Mouse (Mus musculus): ENCODE measurements at regions not wholly inside any gene's neighbourhood (a gene's known extent, or its start where the extent isn't known, plus 50 kb on each side); places are given as distances from the start of the nearest gene placed in this dataset.

GRCm38 (mm10) chr17:63575316-63576007, 75.6 kb upstream of the Fbxl17 start:
- Histone ChIP-seq H3K4me3 (ENCODE audit: low read length) (no peak overlapping the region), H3K27me3 (ENCODE audit: insufficient read depth, low read length) (no peaks in the 10 kb centered on the region), H3K27ac (ENCODE audit: low read length) (no peak overlapping the region), H3K4me1 (ENCODE audit: insufficient read depth, low read length) (no peaks in the 10 kb centered on the region), H3K9me3 (ENCODE audit: low read length) (no peaks in the 10 kb centered on the region), H3K9ac (replicated peaks; ENCODE audit: low read length) (no peak overlapping the region), H3K36me3 (ENCODE audit: insufficient read depth, low read length) (no peaks in the 10 kb centered on the region), H3K4me2 (replicated peaks; ENCODE audit: low read depth, low read length) (no peak overlapping the region)
- 74% methylated on average over 4 of the region's 4 CpGs for WGBS
- ATAC-seq (ENCODE audit: low FRiP score, low TSS enrichment) = peak; percentile 57; the same call in 1 of the 2 replicates

DNA sequence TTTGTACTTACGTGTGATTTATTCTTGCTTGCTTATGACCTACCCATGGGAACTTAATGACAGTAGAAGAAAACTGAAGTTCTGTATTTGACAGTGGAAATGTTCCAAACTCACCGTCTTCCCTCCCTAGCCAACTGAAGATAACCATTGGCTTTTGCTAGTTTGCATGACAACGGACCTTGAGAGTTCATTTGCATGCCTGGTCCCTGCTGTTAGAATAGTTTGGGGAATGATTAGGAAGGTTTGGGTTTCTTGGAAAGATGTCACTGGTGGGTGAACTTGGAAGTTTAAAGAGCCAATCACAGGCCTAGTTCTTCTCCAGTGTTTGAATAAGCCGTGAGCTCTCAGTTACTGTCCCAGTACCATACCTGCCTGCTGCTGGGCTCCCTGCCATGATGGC, 83.1 kb upstream of the Fbxl17 start:
- no peaks in the 10 kb centered on the region for H3K27me3 ChIP-seq (ENCODE audit: insufficient read depth, low read length)
- H3K4me2 ChIP-seq (replicated peaks; ENCODE audit: low read depth, low read length) = no peak overlapping the region
- 75% methylated on average over 4 of the region's 4 CpGs for WGBS
- H3K9ac ChIP-seq (replicated peaks; ENCODE audit: low read length) = no peak overlapping the region
- no peak for ATAC-seq (ENCODE audit: low FRiP score, low TSS enrichment)
- no peak overlapping the region for H3K4me3 ChIP-seq (ENCODE audit: low read length)
- H3K27ac ChIP-seq (ENCODE audit: low read length) = no peak overlapping the region
- H3K9me3 ChIP-seq (ENCODE audit: low read length) = no peaks in the 10 kb centered on the region
- no peaks in the 10 kb centered on the region for H3K4me1 ChIP-seq (ENCODE audit: insufficient read depth, low read length)
- no peaks in the 10 kb centered on the region for H3K36me3 ChIP-seq (ENCODE audit: insufficient read depth, low read length)

GRCm38 (mm10) chr17:63607021-63607751, 107.4 kb upstream of the Fbxl17 start:
- no peaks in the 10 kb centered on the region for H3K27me3 ChIP-seq (ENCODE audit: insufficient read depth, low read length)
- no peak overlapping the region for H3K4me2 ChIP-seq (replicated peaks; ENCODE audit: low read depth, low read length)
- WGBS = 69% methylated on average over 7 of the region's 7 CpGs
- no peaks in the 10 kb centered on the region for H3K36me3 ChIP-seq (ENCODE audit: insufficient read depth, low read length)
- no peak overlapping the region for H3K9ac ChIP-seq (replicated peaks; ENCODE audit: low read length)
- H3K9me3 ChIP-seq (ENCODE audit: low read length) = no peaks in the 10 kb centered on the region
- no peak for ATAC-seq (ENCODE audit: low FRiP score, low TSS enrichment)
- H3K27ac ChIP-seq (ENCODE audit: low read length) = no peak overlapping the region
- no peaks in the 10 kb centered on the region for H3K4me1 ChIP-seq (ENCODE audit: insufficient read depth, low read length)
- no peak overlapping the region for H3K4me3 ChIP-seq (ENCODE audit: low read length)

GRCm38 (mm10) chr17:63622726-63623125, 122.9 kb upstream of the Fbxl17 start:
- Histone ChIP-seq H3K27me3 (ENCODE audit: insufficient read depth, low read length) (no peaks in the 10 kb centered on the region), H3K4me1 (ENCODE audit: insufficient read depth, low read length) (no peaks in the 10 kb centered on the region), H3K36me3 (ENCODE audit: insufficient read depth, low read length) (no peaks in the 10 kb centered on the region), H3K9me3 (ENCODE audit: low read length) (no peaks in the 10 kb centered on the region), H3K9ac (replicated peaks; ENCODE audit: low read length) (no peak overlapping the region), H3K4me3 (ENCODE audit: low read length) (no peak overlapping the region), H3K4me2 (replicated peaks; ENCODE audit: low read depth, low read length) (no peak overlapping the region), H3K27ac (ENCODE audit: low read length) (no peak overlapping the region)
- peak; percentile 23; the same call in 1 of the 2 replicates for ATAC-seq (ENCODE audit: low FRiP score, low TSS enrichment)
- 34% methylated on average over 3 of the region's 3 CpGs for WGBS

- Histone ChIP-seq H3K9ac (replicated peaks; ENCODE audit: low read length) (no peak overlapping the region), H3K4me1 (ENCODE audit: insufficient read depth, low read length) (no peaks in the 10 kb centered on the region), H3K4me2 (replicated peaks; ENCODE audit: low read depth, low read length) (no peak overlapping the region), H3K4me3 (ENCODE audit: low read length) (no peak overlapping the region), H3K27me3 (ENCODE audit: insufficient read depth, low read length) (no peaks in the 10 kb centered on the region), H3K36me3 (ENCODE audit: insufficient read depth, low read length) (no peaks in the 10 kb centered on the region), H3K27ac (ENCODE audit: low read length) (no peak overlapping the region), H3K9me3 (ENCODE audit: low read length) (no peaks in the 10 kb centered on the region)
- 64% methylated on average over 2 of the region's 2 CpGs for WGBS
- no peak for ATAC-seq (ENCODE audit: low FRiP score, low TSS enrichment)
Observed at GRCm38 (mm10) chr17:63637598-63637997, 137.8 kb upstream of the Fbxl17 start.

DNA sequence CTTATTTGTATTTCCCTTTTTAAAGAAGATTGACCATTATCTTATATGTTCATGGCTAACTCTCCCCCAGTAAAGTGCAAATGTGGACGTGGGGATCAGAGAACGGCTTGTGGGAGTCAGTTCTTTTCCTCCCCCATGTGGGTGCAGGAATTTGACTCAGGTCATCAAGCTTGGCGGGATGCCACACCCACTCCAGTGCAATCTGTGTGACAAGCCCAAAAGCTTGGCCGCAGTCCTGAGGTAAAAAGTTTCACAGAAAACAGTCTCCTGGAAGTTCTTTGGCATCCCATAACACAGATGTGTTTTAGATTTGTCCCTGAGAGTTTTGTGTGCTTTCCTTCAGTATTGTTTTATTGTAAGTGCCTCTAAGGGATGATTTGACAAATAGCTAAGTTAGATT, 144.6 kb upstream of the Fbxl17 start:
- Histone ChIP-seq H3K9me3 (ENCODE audit: low read length) (peaks cover 5% of the 10 kb centered on the region), H3K4me1 (ENCODE audit: insufficient read depth, low read length) (no peaks in the 10 kb centered on the region), H3K27ac (ENCODE audit: low read length) (no peak overlapping the region), H3K27me3 (ENCODE audit: insufficient read depth, low read length) (no peaks in the 10 kb centered on the region), H3K4me3 (ENCODE audit: low read length) (no peak overlapping the region), H3K36me3 (ENCODE audit: insufficient read depth, low read length) (no peaks in the 10 kb centered on the region), H3K9ac (replicated peaks; ENCODE audit: low read length) (no peak overlapping the region), H3K4me2 (replicated peaks; ENCODE audit: low read depth, low read length) (no peak overlapping the region)
- no peak for ATAC-seq (ENCODE audit: low FRiP score, low TSS enrichment)
- 55% methylated on average over 4 of the region's 4 CpGs for WGBS

DNA sequence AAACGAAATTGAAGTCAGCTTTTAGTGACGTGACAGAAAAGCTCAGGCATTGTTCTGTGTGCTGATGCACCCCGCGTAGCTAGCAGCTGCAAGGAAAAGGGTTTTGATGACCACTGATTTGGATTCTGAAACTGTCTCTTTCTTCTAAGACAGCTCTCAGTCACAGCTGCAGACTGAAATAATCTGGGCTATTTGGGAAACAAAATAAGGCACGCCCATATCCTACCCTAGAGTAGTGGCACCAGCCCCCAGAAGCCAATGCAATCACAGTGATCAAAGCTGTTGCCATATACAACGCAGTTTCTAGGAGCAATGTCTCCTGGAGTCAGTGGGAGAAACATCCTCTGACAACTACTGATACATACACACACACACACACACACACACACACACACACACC, 157.9 kb upstream of the Fbxl17 start:
- no peak overlapping the region for H3K27ac ChIP-seq (ENCODE audit: low read length)
- no peaks in the 10 kb centered on the region for H3K27me3 ChIP-seq (ENCODE audit: insufficient read depth, low read length)
- H3K36me3 ChIP-seq (ENCODE audit: insufficient read depth, low read length) = no peaks in the 10 kb centered on the region
- ATAC-seq (ENCODE audit: low FRiP score, low TSS enrichment) = no peak
- no peaks in the 10 kb centered on the region for H3K9me3 ChIP-seq (ENCODE audit: low read length)
- H3K4me2 ChIP-seq (replicated peaks; ENCODE audit: low read depth, low read length) = no peak overlapping the region
- H3K9ac ChIP-seq (replicated peaks; ENCODE audit: low read length) = no peak overlapping the region
- 78% methylated on average over 6 of the region's 6 CpGs for WGBS
- peaks cover 4% of the 10 kb centered on the region; the same call in 1 of the 2 replicates for H3K4me1 ChIP-seq (ENCODE audit: insufficient read depth, low read length)
- no peak overlapping the region for H3K4me3 ChIP-seq (ENCODE audit: low read length)

- Histone ChIP-seq H3K9ac (replicated peaks; ENCODE audit: low read length) (no peak overlapping the region), H3K4me2 (replicated peaks; ENCODE audit: low read depth, low read length) (no peak overlapping the region), H3K36me3 (ENCODE audit: insufficient read depth, low read length) (no peaks in the 10 kb centered on the region), H3K27ac (ENCODE audit: low read length) (peak overlapping the region; percentile 88), H3K27me3 (ENCODE audit: insufficient read depth, low read length) (no peaks in the 10 kb centered on the region), H3K4me1 (ENCODE audit: insufficient read depth, low read length) (peaks cover 6% of the 10 kb centered on the region; the same call in 1 of the 2 replicates), H3K4me3 (ENCODE audit: low read length) (no peak overlapping the region), H3K9me3 (ENCODE audit: low read length) (no peaks in the 10 kb centered on the region)
- 58% methylated on average over 13 of the region's 13 CpGs for WGBS
- ATAC-seq (ENCODE audit: low FRiP score, low TSS enrichment) = peak; percentile 60
Observed at GRCm38 (mm10) chr17:63660841-63661481, 161.1 kb upstream of the Fbxl17 start.

DNA sequence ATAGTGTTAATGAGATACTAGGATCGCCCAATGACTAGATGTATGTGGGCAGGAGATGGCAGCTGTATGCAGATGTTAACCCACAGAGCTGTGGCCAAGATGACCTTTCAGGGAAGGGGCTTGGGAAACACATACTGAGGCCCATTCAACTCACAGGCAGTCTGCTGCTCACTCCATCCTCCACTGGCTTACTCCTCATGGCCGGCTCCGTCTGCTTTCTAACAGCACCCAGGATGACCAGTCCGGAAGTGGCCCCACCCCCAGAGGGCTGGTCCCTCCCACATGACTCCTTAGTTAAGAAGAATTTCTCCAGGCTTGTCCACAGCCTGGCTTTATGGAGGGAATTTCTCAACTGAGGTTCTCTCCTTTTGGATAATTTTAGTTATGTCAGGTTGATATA, 161.8 kb upstream of the Fbxl17 start:
- Histone ChIP-seq H3K27ac (ENCODE audit: low read length) (peak overlapping the region; percentile 88), H3K4me3 (ENCODE audit: low read length) (no peak overlapping the region), H3K9me3 (ENCODE audit: low read length) (no peaks in the 10 kb centered on the region), H3K27me3 (ENCODE audit: insufficient read depth, low read length) (no peaks in the 10 kb centered on the region), H3K4me2 (replicated peaks; ENCODE audit: low read depth, low read length) (no peak overlapping the region), H3K9ac (replicated peaks; ENCODE audit: low read length) (no peak overlapping the region), H3K4me1 (ENCODE audit: insufficient read depth, low read length) (peaks cover 6% of the 10 kb centered on the region; the same call in 1 of the 2 replicates), H3K36me3 (ENCODE audit: insufficient read depth, low read length) (no peaks in the 10 kb centered on the region)
- 0 out of 2 replicates have a peak, but pooled peaks have one; percentile 51 for ATAC-seq (ENCODE audit: low FRiP score, low TSS enrichment)
- WGBS = 66% methylated on average over 4 of the region's 4 CpGs
